Mouse (Mus musculus) CD4-positive, CD25-positive, alpha-beta regulatory T cell (primary cell): ENCODE data around the gene Cyp2b9. TPM values are rescaled to one million over a fixed set of nuclear protein-coding genes. Genes with fewer than 3 reads are reported as not detected.

Source experiments
- polyA plus RNA-seq: library from polyadenylated mRNA; unstranded; fragments of 100-300 nt; shearing (Covaris generic); gene quantifications from one replicate; pipeline ENCODE4 v1.2.1, GENCODE M21; 2017

The Cyp2b9 gene
- not detected for polyA plus RNA-seq

DNA sequence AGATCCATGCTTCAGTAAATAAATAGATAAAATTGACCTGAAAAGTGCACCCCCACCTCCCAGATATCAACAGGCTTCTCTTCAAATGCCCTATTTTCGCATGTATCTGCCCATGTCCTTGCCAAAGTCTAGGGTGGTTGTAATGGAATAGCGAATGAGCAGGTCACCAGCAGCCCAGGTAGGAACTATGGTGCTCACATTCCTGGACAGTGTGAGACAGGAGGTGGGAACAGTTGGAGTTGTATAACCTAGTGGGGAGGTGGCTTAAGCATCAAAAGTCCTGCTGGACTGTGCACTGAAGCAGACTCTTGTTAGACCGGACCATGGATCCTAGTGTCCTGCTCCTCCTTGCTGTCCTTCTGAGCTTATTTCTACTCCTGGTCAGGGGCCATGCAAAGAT, at the start of gene Cyp2b9:
TSS of gene Cyp2b9 (plus strand) at position 301 of the 400 bp plus-strand sequence.

GRCm38 (mm10) chr7:26260034-26260433, 86.8 kb downstream of the Cyp2b9 start, which contains the start of gene Vmn1r184:
Gene Vmn1r184 (plus strand): TSS chr7:26260334.

Other genes starting within 250 kb of the Cyp2b9 start
- gene Cyp2b13, start 111.9 kb upstream of the Cyp2b9 start, polyA plus RNA-seq, result not detected
- gene Vmn1r184, start 86.9 kb downstream of the Cyp2b9 start, polyA plus RNA-seq, result 0.06 TPM
- gene Cyp2a4, start 133.8 kb downstream of the Cyp2b9 start, polyA plus RNA-seq, result not detected
- 0.06 TPM for gene Nlrp9c, start 230.3 kb downstream of the Cyp2b9 start, polyA plus RNA-seq